Mouse (Mus musculus) forebrain, postnatal 0 days (tissue): ENCODE measurements around the gene Tbx2. TPM values are rescaled to one million over a fixed set of nuclear protein-coding genes. Genes with fewer than 3 reads are reported as not detected.

Experiments
- ATAC-seq: fragments of 200-750 bp; cut with Nextera tagmentation; 2 replicates; pipeline ENCODE4 v1.8.0; 2017; ENCODE audit warnings: mild to moderate bottlenecking, moderate library complexity
- DNase-seq: peaks from one replicate; pipeline ENCODE4 v3.0.0-alpha.2; 2015
- H3K27ac ChIP-seq: fragments of 300-500 bp; sonication (generic); 2 replicates; pipeline ENCODE4 v1.5.1; 2014; ENCODE audit warnings: low read depth, mild to moderate bottlenecking, antibody characterized with exemption, low read length, moderate library complexity, mixed read lengths
- H3K27me3 ChIP-seq: fragments of 300-500 bp; sonication (generic); 2 replicates; pipeline ENCODE4 v1.6.1; 2014; ENCODE audit warnings: mild to moderate bottlenecking, low read length, mixed read lengths; ENCODE audit not compliant: insufficient read depth
- H3K36me3 ChIP-seq: fragments of 300-500 bp; sonication (generic); 2 replicates; pipeline ENCODE4 v1.6.1; 2014; ENCODE audit warnings: mild to moderate bottlenecking, moderate library complexity; ENCODE audit not compliant: insufficient read depth
- H3K4me1 ChIP-seq: fragments of 300-500 bp; sonication (generic); 2 replicates; pipeline ENCODE4 v1.6.1; 2014; ENCODE audit warnings: antibody characterized with exemption; ENCODE audit not compliant: insufficient read depth
- H3K4me2 ChIP-seq: fragments of 300-500 bp; sonication (generic); 2 replicates; pipeline ENCODE4 v1.6.1; 2014; ENCODE audit warnings: low read depth, mild to moderate bottlenecking, moderate library complexity
- H3K4me3 ChIP-seq: fragments of 300-500 bp; sonication (generic); 2 replicates; pipeline ENCODE4 v1.5.1; 2014; ENCODE audit warnings: low read depth, low read length, mixed read lengths
- H3K9ac ChIP-seq: fragments of 300-500 bp; sonication (generic); 2 replicates; pipeline ENCODE4 v1.6.1; 2014; ENCODE audit warnings: mild to moderate bottlenecking
- H3K9me3 ChIP-seq: fragments of 300-500 bp; sonication (generic); 2 replicates; pipeline ENCODE4 v1.6.1; 2016; ENCODE audit warnings: low read length
- CTCF ChIP-seq: sonication (generic); IDR thresholded peaks from 2 replicates; pipeline ENCODE4 v1.5.1; 2016; ENCODE audit warnings: antibody characterized with exemption, control low read depth, low read depth
- WGBS: fragments of 180-500 bp; shearing (Covaris S2); extraction: QIAGEN DNeasy Blood & Tissue Kit; methylation state at CpG from one replicate; pipeline ENCODE4 v1.1.7; 2014; 5-methylcytosine and 5-hydroxymethylcytosine counted together
- polyA plus RNA-seq: library from polyadenylated mRNA; unstranded; fragments of >200 nt; fragmentation: Nextera tagmentation; extraction: Ambion mirVana; gene quantifications from 2 replicates; pipeline ENCODE4 v1.2.1, GENCODE M21; 2015
- total RNA-seq: library from RNA; depleted of rRNA; stranded (reverse); fragments of >200 nt; gene quantifications from 2 replicates; pipeline ENCODE4 v1.2.3, GENCODE M21; 2014

Gene Tbx2
- total and polyA plus RNA-seq, 2 experiments from 2014 or later = 0.44 to 5.1 TPM

DNA sequence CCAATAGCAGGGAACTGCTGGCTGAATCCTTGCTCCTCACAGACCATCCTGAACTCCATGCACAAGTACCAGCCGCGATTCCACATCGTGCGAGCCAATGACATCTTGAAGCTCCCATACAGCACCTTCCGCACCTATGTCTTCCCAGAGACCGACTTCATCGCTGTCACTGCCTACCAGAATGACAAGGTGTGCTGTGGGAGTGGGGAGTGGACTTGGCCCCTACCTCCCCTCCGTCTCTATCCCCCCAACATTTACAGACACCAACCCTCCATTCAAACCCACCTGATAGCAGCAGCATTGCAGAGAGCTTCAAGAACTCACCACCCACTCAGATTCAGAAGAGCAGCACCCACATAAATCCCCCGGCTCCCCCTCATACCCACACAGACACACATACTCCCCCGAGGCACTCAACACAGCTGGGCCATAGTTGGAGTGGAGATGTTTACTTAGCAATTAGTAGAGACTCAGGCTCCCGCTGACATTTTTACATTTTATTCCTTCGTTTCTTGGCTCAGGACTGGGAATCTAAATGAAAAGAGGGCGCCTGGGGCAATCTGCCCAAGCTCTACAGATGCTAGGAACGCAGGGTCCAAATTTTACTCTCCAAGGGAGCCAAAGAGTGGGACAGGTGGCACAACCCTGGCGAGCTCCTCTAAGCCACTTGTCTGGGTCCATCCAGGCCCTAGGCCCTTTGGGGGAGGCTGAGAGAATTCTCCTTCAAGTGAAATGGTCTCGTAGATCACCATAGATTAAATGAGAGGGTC is 3.6 kb downstream of the Tbx2 start:
- WGBS = 5% methylated on average over 16 of the region's 16 CpGs
- H3K4me3 ChIP-seq = no peak overlapping the region
- H3K27me3 ChIP-seq = peaks cover 71% of the 10 kb centered on the region
- no peak overlapping the region for H3K9ac ChIP-seq
- no peak overlapping the region for H3K4me2 ChIP-seq
- H3K9me3 ChIP-seq = no peaks in the 10 kb centered on the region
- peak; percentile 52 for DNase-seq
- no peaks in the 10 kb centered on the region for H3K4me1 ChIP-seq
- TF ChIP-seq CTCF = no peak
- H3K27ac ChIP-seq = no peak overlapping the region
- ATAC-seq = no peak
- no peaks in the 10 kb centered on the region for H3K36me3 ChIP-seq

DNA sequence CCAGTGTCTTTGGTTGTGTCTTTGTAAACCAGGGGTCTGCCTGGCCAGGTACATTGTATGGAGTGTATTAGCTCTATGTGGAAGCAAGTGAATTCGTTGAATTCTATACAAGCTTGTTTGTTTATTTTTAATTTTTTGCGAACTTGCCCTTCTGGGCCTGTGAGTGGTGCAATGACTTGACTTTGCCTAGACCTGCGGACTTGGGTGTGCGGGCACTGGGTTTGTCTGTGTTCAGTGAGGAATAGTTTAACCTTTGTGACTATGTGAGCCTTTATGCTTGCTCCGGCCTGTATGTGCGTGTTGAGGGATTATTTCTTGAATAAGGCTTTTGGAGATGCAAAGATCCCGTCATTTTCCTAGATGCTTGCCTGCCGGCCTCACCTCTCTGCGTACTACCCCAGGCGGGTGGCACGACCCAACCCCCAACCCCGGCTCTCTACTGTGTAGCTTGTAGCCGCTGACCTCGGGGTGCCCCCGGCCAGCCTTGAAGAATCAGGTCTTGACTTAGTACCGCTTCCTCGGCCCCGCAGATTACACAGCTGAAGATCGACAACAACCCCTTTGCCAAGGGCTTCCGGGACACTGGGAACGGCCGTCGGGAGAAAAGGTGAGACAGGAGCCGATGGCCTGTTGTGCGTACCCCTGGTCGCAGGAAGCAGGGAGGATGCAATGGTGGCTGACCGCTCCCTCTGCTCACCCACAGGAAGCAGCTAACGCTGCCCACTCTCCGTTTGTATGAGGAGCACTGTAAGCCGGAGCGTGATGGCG is 4.4 kb downstream of the Tbx2 start:
- 2% methylated on average over 32 of the region's 32 CpGs for WGBS
- TF ChIP-seq CTCF = no peak
- Histone ChIP-seq H3K9me3 (no peaks in the 10 kb centered on the region), H3K4me1 (no peaks in the 10 kb centered on the region), H3K36me3 (no peaks in the 10 kb centered on the region), H3K9ac (no peak overlapping the region), H3K4me2 (no peak overlapping the region), H3K27me3 (peaks cover 74% of the 10 kb centered on the region), H3K27ac (no peak overlapping the region), H3K4me3 (no peak overlapping the region)
- ATAC-seq (no peak), DNase-seq (peak; percentile 50)

DNA sequence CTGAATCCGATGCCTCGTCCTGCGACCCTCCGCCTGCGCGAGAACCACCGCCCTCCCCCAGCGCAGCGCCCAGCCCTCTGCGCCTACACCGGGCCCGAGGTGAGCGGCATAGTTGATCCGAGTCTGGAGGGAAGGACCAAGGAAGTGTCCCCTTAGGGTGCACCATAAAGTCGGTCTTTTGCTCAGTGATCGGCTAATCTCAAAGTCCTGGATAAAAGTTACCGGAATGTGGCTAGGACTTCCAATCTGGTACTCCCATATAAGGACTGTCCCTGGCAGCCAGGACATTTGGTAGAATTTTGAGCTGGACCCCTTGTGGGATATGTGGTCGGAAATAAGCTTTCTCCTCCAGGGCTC is 4.9 kb downstream of the Tbx2 start:
- H3K36me3 ChIP-seq = no peaks in the 10 kb centered on the region
- H3K27ac ChIP-seq = no peak overlapping the region
- peaks cover 76% of the 10 kb centered on the region for H3K27me3 ChIP-seq
- no peak overlapping the region for H3K4me2 ChIP-seq
- DNase-seq (no peak), ATAC-seq (no peak)
- 1% methylated on average over 18 of the region's 18 CpGs for WGBS
- H3K9me3 ChIP-seq = no peaks in the 10 kb centered on the region
- no peaks in the 10 kb centered on the region for H3K4me1 ChIP-seq
- no peak overlapping the region for H3K4me3 ChIP-seq
- no peak for TF ChIP-seq CTCF
- no peak overlapping the region for H3K9ac ChIP-seq

DNA sequence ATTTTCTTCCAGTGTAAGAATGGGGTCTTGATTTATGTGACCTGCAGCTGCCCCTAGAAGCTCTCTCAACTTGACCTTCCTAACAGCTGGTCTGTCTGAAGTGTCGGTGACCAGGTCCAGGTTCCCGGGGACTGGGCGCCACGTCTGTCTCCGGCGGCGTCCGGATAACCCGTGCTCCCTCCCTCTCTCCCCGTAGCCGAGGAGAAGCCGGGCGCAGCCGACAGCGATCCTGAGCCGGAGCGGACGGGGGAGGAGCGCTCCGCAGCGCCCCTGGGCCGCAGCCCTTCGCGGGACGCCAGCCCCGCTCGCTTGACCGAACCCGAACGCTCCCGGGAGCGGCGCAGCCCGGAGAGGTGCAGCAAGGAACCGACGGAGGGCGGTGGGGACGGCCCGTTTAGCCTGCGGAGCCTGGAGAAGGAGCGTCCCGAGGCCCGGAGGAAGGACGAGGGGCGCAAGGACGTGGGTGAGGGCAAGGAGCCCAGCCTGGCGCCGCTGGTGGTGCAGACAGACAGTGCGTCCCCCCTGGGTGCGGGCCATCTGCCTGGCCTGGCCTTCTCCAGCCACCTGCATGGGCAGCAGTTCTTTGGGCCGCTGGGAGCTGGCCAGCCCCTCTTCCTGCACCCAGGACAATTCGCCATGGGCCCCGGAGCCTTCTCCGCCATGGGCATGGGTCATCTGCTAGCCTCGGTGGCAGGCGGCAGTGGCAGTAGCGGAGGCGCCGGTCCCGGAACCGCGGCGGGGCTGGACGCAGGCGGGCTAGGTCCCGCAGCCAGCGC is 5.5 kb downstream of the Tbx2 start:
- no peak for ATAC-seq
- no peak overlapping the region for H3K27ac ChIP-seq
- no peak overlapping the region for H3K4me2 ChIP-seq
- H3K27me3 ChIP-seq = peaks cover 82% of the 10 kb centered on the region
- DNase-seq = no peak
- peak overlapping the region; percentile 11; the same call in 1 of the 2 replicates for H3K4me3 ChIP-seq
- no peak overlapping the region for H3K9ac ChIP-seq
- 2% methylated on average over 66 of the region's 67 CpGs for WGBS
- H3K9me3 ChIP-seq = no peaks in the 10 kb centered on the region
- H3K36me3 ChIP-seq = no peaks in the 10 kb centered on the region
- H3K4me1 ChIP-seq = no peaks in the 10 kb centered on the region
- TF ChIP-seq CTCF = no peak

DNA sequence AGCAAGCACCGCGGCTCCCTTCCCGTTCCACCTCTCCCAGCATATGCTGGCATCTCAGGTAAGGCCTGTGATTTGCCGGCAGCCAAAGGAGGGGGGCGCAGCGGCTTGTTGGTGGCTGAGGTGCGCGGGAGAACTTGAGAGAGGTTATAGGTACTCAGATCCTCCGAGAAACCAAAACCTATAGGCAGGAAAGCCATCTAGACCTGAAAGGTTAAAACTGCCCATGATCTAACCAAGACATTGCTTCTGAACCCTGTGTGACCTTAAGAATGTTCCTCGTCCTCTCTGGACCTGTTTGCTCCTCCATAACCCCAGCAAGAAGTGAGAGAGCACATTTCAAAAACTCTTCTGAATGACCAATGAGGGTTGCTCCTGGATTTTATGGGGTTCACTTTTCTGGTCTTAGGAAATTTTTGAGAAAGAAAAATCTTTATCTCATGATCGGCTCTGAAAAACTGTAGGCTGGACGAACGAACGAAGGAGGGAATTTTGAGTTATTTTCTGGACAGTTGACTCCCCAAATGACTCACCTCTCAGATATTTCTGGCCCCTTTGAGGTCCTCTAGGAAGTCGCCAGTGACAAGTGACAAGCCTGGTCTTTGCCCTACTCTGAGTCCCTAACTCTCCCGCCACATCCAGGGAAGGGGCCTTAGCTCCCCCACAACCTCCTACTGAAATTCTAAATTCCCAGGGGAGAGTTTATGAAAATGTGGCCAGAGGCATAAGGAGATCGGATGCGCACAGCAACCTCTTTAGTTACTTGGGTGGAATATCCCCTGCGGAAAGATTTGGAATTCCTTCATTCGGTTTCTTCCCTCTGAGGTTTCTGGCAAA is 6.3 kb downstream of the Tbx2 start:
- DNase-seq (no peak), ATAC-seq (no peak)
- no peak overlapping the region for H3K4me3 ChIP-seq
- 9% methylated on average over 20 of the region's 20 CpGs for WGBS
- H3K4me2 ChIP-seq = no peak overlapping the region
- no peaks in the 10 kb centered on the region; the same call in 1 of the 2 replicates for H3K4me1 ChIP-seq
- H3K36me3 ChIP-seq = no peaks in the 10 kb centered on the region
- H3K27ac ChIP-seq = no peak overlapping the region
- TF ChIP-seq CTCF = no peak
- H3K27me3 ChIP-seq = peaks cover 90% of the 10 kb centered on the region
- H3K9me3 ChIP-seq = no peaks in the 10 kb centered on the region
- H3K9ac ChIP-seq = no peak overlapping the region

DNA sequence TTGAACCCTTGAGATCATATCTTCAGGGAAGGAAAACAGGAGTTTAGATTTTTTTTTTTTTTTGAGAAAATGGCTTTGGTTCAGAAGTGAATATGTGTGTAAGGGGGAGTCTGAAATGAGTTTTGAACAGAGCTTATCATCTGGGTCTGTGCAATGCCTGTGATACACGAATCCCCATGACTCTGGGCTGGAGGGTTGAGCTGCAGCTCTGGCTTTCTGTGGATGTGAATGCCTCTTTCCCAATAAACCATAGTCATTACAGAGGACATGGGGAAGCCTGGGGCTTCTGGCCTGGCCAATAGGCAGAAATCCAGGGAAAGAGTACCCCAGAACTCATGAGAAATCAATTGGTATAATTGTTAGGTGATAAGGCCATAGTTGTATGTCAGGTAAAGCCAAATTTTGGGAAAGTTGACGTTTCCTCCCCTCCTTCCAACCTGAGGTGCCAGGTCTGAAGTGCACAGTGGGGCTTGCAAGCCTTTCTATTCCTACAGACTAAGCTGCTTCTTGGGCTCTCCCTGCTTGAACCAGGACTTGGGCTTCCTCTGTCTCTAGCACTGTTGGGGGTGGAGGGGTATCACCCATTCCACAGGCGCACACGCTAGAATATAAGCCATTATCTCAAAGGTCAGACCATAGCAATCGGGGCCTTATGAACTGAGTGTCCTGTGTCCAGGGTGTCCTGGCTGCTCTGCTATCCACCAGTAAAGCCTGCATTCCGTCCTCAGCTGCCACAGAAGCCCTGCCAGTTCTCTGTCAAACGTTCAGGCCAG is 7.1 kb downstream of the Tbx2 start:
- peaks cover 4% of the 10 kb centered on the region; the same call in 1 of the 2 replicates for H3K4me1 ChIP-seq
- no peaks in the 10 kb centered on the region for H3K36me3 ChIP-seq
- no peak overlapping the region for H3K9ac ChIP-seq
- H3K9me3 ChIP-seq = no peaks in the 10 kb centered on the region
- DNase-seq (no peak), ATAC-seq (no peak)
- H3K4me2 ChIP-seq = no peak overlapping the region
- H3K27ac ChIP-seq = no peak overlapping the region
- WGBS = 13% methylated on average over 7 of the region's 7 CpGs
- peaks cover 92% of the 10 kb centered on the region for H3K27me3 ChIP-seq
- H3K4me3 ChIP-seq = no peak overlapping the region
- no peak for TF ChIP-seq CTCF
